9 mouse cellular contexts compared by ENCODE assay signal in the genomic region with DNA sequence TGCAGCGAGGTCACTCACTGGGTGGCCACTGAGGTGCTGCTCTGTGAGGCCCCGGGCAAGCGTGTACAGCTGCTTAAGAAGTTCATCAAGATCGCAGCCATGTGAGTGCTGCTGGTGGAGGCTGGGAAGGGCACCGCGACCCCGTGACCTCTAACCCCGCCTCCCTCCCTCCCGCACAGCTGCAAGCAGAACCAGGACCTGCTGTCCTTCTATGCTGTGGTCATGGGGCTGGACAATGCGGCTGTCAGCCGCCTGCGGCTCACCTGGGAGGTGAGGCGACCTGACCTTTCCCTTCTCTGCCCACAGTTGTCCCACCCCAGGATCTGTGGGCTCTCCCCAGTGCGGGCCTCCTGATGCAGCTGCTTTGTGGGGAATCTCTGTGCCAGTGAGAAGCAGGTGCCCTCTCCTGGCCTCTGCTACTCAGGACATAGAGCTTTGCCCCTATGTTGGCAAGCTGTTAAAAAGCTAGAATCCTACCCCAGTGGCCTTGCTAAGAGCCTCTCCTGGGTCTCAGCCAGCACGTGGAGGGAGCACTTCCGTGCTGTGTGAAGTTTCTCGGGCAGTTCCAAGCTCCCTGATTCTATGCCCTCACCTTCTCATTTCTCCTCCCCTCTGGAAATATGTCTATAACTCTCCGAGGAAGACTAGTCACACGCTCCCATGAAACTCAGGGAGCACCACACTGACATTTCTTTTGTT. TPM values are rescaled to one million over a fixed set of nuclear protein-coding genes. Genes with fewer than 3 reads are reported as not detected.
DNase-seq lines count a peak whose midpoint lies in the region; ATAC-seq and TF ChIP-seq lines count a peak whose summit lies in the region.
"Had no signal": no experiment of that assay in that cellular context is flagged by ENCODE, and none has a peak within 500 bp of the region (broad histone marks: within the 10 kb centered on the region; RNA-seq: fewer than 3 reads in every experiment).

No protein-coding gene starts in this region.

- H3K4me3 ChIP-seq in heart, embryonic 10.5 days = peak overlapping the region; percentile 39
- peak overlapping the region; percentile 33 for H3K4me3 ChIP-seq in midbrain, embryonic 10.5 days
- no peak overlapping the region for H3K4me3 ChIP-seq in midbrain, embryonic 15.5 days
- H3K4me3 ChIP-seq in liver, embryonic 15.5 days (replicated peaks) = no peak overlapping the region
- no peak overlapping the region for H3K4me3 ChIP-seq in stomach, postnatal 0 days (ENCODE audit: low read depth, low read length)
- H3K4me3 ChIP-seq: lung, embryonic 15.5 days had no signal

- intact Hi-C loops in left cerebral cortex, postnatal 4 days (cut with DNase I) = no loop called here

- WGBS in heart, embryonic 10.5 days = 15% methylated on average over 19 of the region's 19 CpGs
- 9% methylated on average over 19 of the region's 19 CpGs for WGBS in midbrain, embryonic 10.5 days
- 10% methylated on average over 19 of the region's 19 CpGs for WGBS in midbrain, embryonic 15.5 days
- WGBS in liver, embryonic 15.5 days (ENCODE audit: insufficient replicate concordance) = 37% methylated on average over 19 of the region's 19 CpGs
- WGBS in stomach, postnatal 0 days = 21% methylated on average over 19 of the region's 19 CpGs

- no peak for DNase-seq in heart, embryonic 10.5 days (ENCODE audit: low spot score)
- no peak for DNase-seq in heart, adult 11 months
- DNase-seq in midbrain, embryonic 10.5 days (ENCODE audit: low spot score) = peak; percentile 58
- DNase-seq in stomach, postnatal 0 days (ENCODE audit: low spot score) = no peak
- no peak for DNase-seq in left cerebral cortex, postnatal 4 days
- no peak for DNase-seq in frontal cortex, postnatal 14 days (ENCODE audit: low spot score in 2 of 2)

- no peak overlapping the region for H3K4me2 ChIP-seq in midbrain, embryonic 15.5 days
- H3K4me2 ChIP-seq in liver, embryonic 15.5 days = peak overlapping the region; percentile 27
- H3K4me2 ChIP-seq in stomach, postnatal 0 days (replicated peaks; ENCODE audit: low read depth) = no peak overlapping the region

- H3K4me1 ChIP-seq in heart, embryonic 10.5 days = peaks cover 49% of the 10 kb centered on the region
- peaks cover 36% of the 10 kb centered on the region for H3K4me1 ChIP-seq in midbrain, embryonic 10.5 days
- peaks cover 20% of the 10 kb centered on the region for H3K4me1 ChIP-seq in midbrain, embryonic 15.5 days
- H3K4me1 ChIP-seq in liver, embryonic 15.5 days (replicated peaks) = peaks cover 17% of the 10 kb centered on the region
- H3K4me1 ChIP-seq in stomach, postnatal 0 days (replicated peaks; ENCODE audit: control insufficient read depth, insufficient read depth) = 0 out of 2 replicates have a peak, but pooled peaks cover 2% of the 10 kb centered on the region

- H3K9ac ChIP-seq in midbrain, embryonic 15.5 days = no peak overlapping the region
- no peak overlapping the region for H3K9ac ChIP-seq in liver, embryonic 15.5 days
- no peak overlapping the region for H3K9ac ChIP-seq in stomach, postnatal 0 days (ENCODE audit: low read length)
- H3K9ac ChIP-seq: lung, embryonic 15.5 days had no signal

- peak overlapping the region; percentile 69 for H3K27ac ChIP-seq in heart, embryonic 10.5 days
- H3K27ac ChIP-seq in midbrain, embryonic 10.5 days (replicated peaks) = peak overlapping the region; percentile 74
- H3K27ac ChIP-seq in midbrain, embryonic 15.5 days = no peak overlapping the region
- no peak overlapping the region for H3K27ac ChIP-seq in liver, embryonic 15.5 days (replicated peaks)
- H3K27ac ChIP-seq in stomach, postnatal 0 days (replicated peaks) = no peak overlapping the region; the same call in 1 of the 2 replicates
- H3K27ac ChIP-seq: lung, embryonic 15.5 days had no signal

- H3K9me3 ChIP-seq in heart, embryonic 10.5 days = no peaks in the 10 kb centered on the region
- no peaks in the 10 kb centered on the region for H3K9me3 ChIP-seq in midbrain, embryonic 10.5 days (replicated peaks)
- H3K9me3 ChIP-seq in midbrain, embryonic 15.5 days = no peaks in the 10 kb centered on the region
- H3K9me3 ChIP-seq in liver, embryonic 15.5 days (replicated peaks) = no peaks in the 10 kb centered on the region
- no peaks in the 10 kb centered on the region for H3K9me3 ChIP-seq in stomach, postnatal 0 days (ENCODE audit: control insufficient read depth, low read length)
- H3K9me3 ChIP-seq: lung, embryonic 15.5 days had no signal

- no peak for TF ChIP-seq EP300 in stomach, postnatal 0 days (optimal IDR thresholded peaks at IDR 0.05)

- no peak for ATAC-seq in midbrain, embryonic 15.5 days (replicated peaks)
- no peak for ATAC-seq in liver, embryonic 15.5 days (ENCODE audit: insufficient read depth)
- ATAC-seq in stomach, postnatal 0 days (ENCODE audit: low FRiP score, low TSS enrichment) = 0 out of 2 replicates have a peak, but pooled peaks have one; percentile 8

- no peaks in the 10 kb centered on the region for H3K36me3 ChIP-seq in heart, embryonic 10.5 days
- no peaks in the 10 kb centered on the region for H3K36me3 ChIP-seq in midbrain, embryonic 10.5 days
- no peaks in the 10 kb centered on the region for H3K36me3 ChIP-seq in midbrain, embryonic 15.5 days (replicated peaks)
- H3K36me3 ChIP-seq in liver, embryonic 15.5 days (replicated peaks) = no peaks in the 10 kb centered on the region
- peaks cover 3% of the 10 kb centered on the region; the same call in 1 of the 2 replicates for H3K36me3 ChIP-seq in stomach, postnatal 0 days (ENCODE audit: control insufficient read depth, insufficient read depth, low read length)
- H3K36me3 ChIP-seq: lung, embryonic 15.5 days had no signal

- TF ChIP-seq CTCF in stomach, postnatal 0 days (IDR thresholded peaks at IDR 0.05; ENCODE audit: low read depth) = 0 out of 2 replicates have a peak, but pooled peaks have one; percentile 17

- peaks cover 38% of the 10 kb centered on the region for H3K27me3 ChIP-seq in heart, embryonic 10.5 days (ENCODE audit: insufficient read depth, poor library complexity, severe bottlenecking)
- peaks cover 34% of the 10 kb centered on the region for H3K27me3 ChIP-seq in midbrain, embryonic 10.5 days (ENCODE audit: low read depth, poor library complexity, severe bottlenecking)
- H3K27me3 ChIP-seq in midbrain, embryonic 15.5 days (replicated peaks) = no peaks in the 10 kb centered on the region
- peaks cover 42% of the 10 kb centered on the region for H3K27me3 ChIP-seq in liver, embryonic 15.5 days
- H3K27me3 ChIP-seq in stomach, postnatal 0 days (ENCODE audit: control insufficient read depth, insufficient read depth, low read length) = no peaks in the 10 kb centered on the region

RNA-seq across cellular contexts. Expression of a gene that starts 12.8 kb away (rescaled TPM):
- polyA plus RNA-seq in heart, embryonic 10.5 days (2016; fragmentation: Nextera tagmentation; extraction: Ambion mirVana) = 0.78 and 0.87 TPM in 2 replicates
- 1.3 TPM in 2 replicates for polyA plus RNA-seq in midbrain, embryonic 10.5 days (2016; fragmentation: Nextera tagmentation; extraction: Ambion mirVana)
- 9.1 and 9.2 TPM in 2 replicates for polyA plus RNA-seq in midbrain, embryonic 15.5 days (2015; fragmentation: Nextera tagmentation; extraction: Ambion mirVana)
- polyA plus RNA-seq in liver, embryonic 15.5 days (2015; fragmentation: Nextera tagmentation; extraction: Ambion mirVana) = 0.24 and 0.28 TPM in 2 replicates
- polyA plus RNA-seq in stomach, postnatal 0 days (2015; fragmentation: Nextera tagmentation; extraction: Ambion mirVana) = 6.9 and 7.7 TPM in 2 replicates
- 10 to 100 TPM; 87.3 to 91.8 TPM for total RNA-seq in left cerebral cortex, postnatal 4 days (2021)

RNA-seq across cellular contexts. Expression of a gene that starts 14.1 kb away (rescaled TPM):
- 2.8 and 4.1 TPM in 2 replicates for polyA plus RNA-seq in heart, embryonic 10.5 days (2016; fragmentation: Nextera tagmentation; extraction: Ambion mirVana)
- 3.7 and 3.9 TPM in 2 replicates for polyA plus RNA-seq in midbrain, embryonic 10.5 days (2016; fragmentation: Nextera tagmentation; extraction: Ambion mirVana)
- polyA plus RNA-seq in midbrain, embryonic 15.5 days (2015; fragmentation: Nextera tagmentation; extraction: Ambion mirVana) = 4.9 and 5.3 TPM in 2 replicates
- 1.2 and 1.3 TPM in 2 replicates for polyA plus RNA-seq in liver, embryonic 15.5 days (2015; fragmentation: Nextera tagmentation; extraction: Ambion mirVana)
- 4.9 and 5.3 TPM in 2 replicates for polyA plus RNA-seq in stomach, postnatal 0 days (2015; fragmentation: Nextera tagmentation; extraction: Ambion mirVana)
- total RNA-seq in left cerebral cortex, postnatal 4 days (2021) = 10 to 100 TPM; 22.1 to 24.3 TPM

RNA-seq across cellular contexts. Expression of a gene that starts 44.6 kb away (rescaled TPM):
- 29.5 and 37.2 TPM in 2 replicates for polyA plus RNA-seq in heart, embryonic 10.5 days (2016; fragmentation: Nextera tagmentation; extraction: Ambion mirVana)
- 49.0 and 55.7 TPM in 2 replicates for polyA plus RNA-seq in midbrain, embryonic 10.5 days (2016; fragmentation: Nextera tagmentation; extraction: Ambion mirVana)
- 56.3 and 57.7 TPM in 2 replicates for polyA plus RNA-seq in midbrain, embryonic 15.5 days (2015; fragmentation: Nextera tagmentation; extraction: Ambion mirVana)
- polyA plus RNA-seq in liver, embryonic 15.5 days (2015; fragmentation: Nextera tagmentation; extraction: Ambion mirVana) = 14.4 and 16.2 TPM in 2 replicates
- 12.4 and 14.8 TPM in 2 replicates for polyA plus RNA-seq in stomach, postnatal 0 days (2015; fragmentation: Nextera tagmentation; extraction: Ambion mirVana)
- 10 to 100 TPM; 61.0 to 67.1 TPM for total RNA-seq in left cerebral cortex, postnatal 4 days (2021)

RNA-seq across cellular contexts. Expression of a gene that starts 54.0 kb away (rescaled TPM):
- polyA plus RNA-seq in heart, embryonic 10.5 days (2016; fragmentation: Nextera tagmentation; extraction: Ambion mirVana) = 14.0 and 21.6 TPM in 2 replicates
- polyA plus RNA-seq in midbrain, embryonic 10.5 days (2016; fragmentation: Nextera tagmentation; extraction: Ambion mirVana) = 22.9 and 24.3 TPM in 2 replicates
- 33.2 and 33.6 TPM in 2 replicates for polyA plus RNA-seq in midbrain, embryonic 15.5 days (2015; fragmentation: Nextera tagmentation; extraction: Ambion mirVana)
- 5.2 and 5.8 TPM in 2 replicates for polyA plus RNA-seq in liver, embryonic 15.5 days (2015; fragmentation: Nextera tagmentation; extraction: Ambion mirVana)
- polyA plus RNA-seq in stomach, postnatal 0 days (2015; fragmentation: Nextera tagmentation; extraction: Ambion mirVana) = 11.3 and 13.8 TPM in 2 replicates
- total RNA-seq in left cerebral cortex, postnatal 4 days (2021) = 100 to 1,000 TPM; 163 to 166 TPM

RNA-seq across cellular contexts. Expression of a gene that starts 58.3 kb away (rescaled TPM):
- 39.3 and 47.7 TPM in 2 replicates for polyA plus RNA-seq in heart, embryonic 10.5 days (2016; fragmentation: Nextera tagmentation; extraction: Ambion mirVana)
- 53.3 and 67.8 TPM in 2 replicates for polyA plus RNA-seq in midbrain, embryonic 10.5 days (2016; fragmentation: Nextera tagmentation; extraction: Ambion mirVana)
- 3.9 and 4.2 TPM in 2 replicates for polyA plus RNA-seq in midbrain, embryonic 15.5 days (2015; fragmentation: Nextera tagmentation; extraction: Ambion mirVana)
- 54.6 and 58.0 TPM in 2 replicates for polyA plus RNA-seq in liver, embryonic 15.5 days (2015; fragmentation: Nextera tagmentation; extraction: Ambion mirVana)
- polyA plus RNA-seq in stomach, postnatal 0 days (2015; fragmentation: Nextera tagmentation; extraction: Ambion mirVana) = 6.6 and 7.0 TPM in 2 replicates
- total RNA-seq in left cerebral cortex, postnatal 4 days (2021) = 1 to 10 TPM; 1.4 to 1.8 TPM

Comparison
In these comparisons a context has a peak if more than half of its experiments do, and no peak if none do; other contexts are left out.
1. H3K27ac ChIP-seq: peak in heart, embryonic 10.5 days (single experiment) and midbrain, embryonic 10.5 days (single experiment); none in midbrain, embryonic 15.5 days (single experiment), liver, embryonic 15.5 days (single experiment) and stomach, postnatal 0 days (single experiment).
2. H3K4me3 ChIP-seq: peak in heart, embryonic 10.5 days (single experiment) and midbrain, embryonic 10.5 days (single experiment); none in midbrain, embryonic 15.5 days (single experiment), liver, embryonic 15.5 days (single experiment) and stomach, postnatal 0 days (single experiment).